Mouse (Mus musculus): ENCODE data around the gene Zfp872. TPM values are rescaled to one million over a fixed set of nuclear protein-coding genes. Genes with fewer than 3 reads are reported as not detected.
A peak's percentile ranks its signal among the peaks of the same experiment; 100 is the strongest.
"Not testable (repeated sequence)": the region's sequence is repeated elsewhere in the genome, so short reads cannot be mapped to it uniquely, and the experiment has no call there.

Gene Zfp872
- total RNA-seq, 2 experiments from 2014 or later = not detected

DNA sequence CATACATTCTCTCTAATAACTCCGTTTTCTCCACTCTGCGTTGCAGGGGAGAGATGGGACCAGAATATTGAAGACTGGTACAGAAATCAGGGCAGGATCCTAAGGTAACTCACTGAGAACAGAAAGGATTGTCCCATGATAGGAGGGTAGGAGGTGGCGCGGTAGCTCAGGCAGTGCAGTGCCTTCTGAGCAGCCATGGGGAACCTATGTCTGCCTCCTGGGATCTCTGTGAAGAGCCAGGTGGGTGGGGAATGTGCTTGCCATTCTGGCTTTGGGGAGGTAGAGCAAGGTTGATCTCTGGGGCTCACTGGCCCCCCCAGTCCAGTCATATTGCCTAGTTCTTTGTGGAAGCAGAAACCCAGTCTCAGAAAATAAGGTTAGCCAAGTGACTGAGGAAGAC, 20.1 kb upstream of the Zfp872 start:
- no peak for DNase-seq (ENCODE audit: low spot score in 2 of 2)

- DNase-seq (ENCODE audit: low spot score in 2 of 2) = no peak
Measured at GRCm38 (mm10) chr9:22169327-22169726, 18.6 kb upstream of the Zfp872 start.

GRCm38 (mm10) chr9:22172318-22172717, 15.6 kb upstream of the Zfp872 start:
- no peak for DNase-seq (ENCODE audit: low spot score in 2 of 2)

DNA sequence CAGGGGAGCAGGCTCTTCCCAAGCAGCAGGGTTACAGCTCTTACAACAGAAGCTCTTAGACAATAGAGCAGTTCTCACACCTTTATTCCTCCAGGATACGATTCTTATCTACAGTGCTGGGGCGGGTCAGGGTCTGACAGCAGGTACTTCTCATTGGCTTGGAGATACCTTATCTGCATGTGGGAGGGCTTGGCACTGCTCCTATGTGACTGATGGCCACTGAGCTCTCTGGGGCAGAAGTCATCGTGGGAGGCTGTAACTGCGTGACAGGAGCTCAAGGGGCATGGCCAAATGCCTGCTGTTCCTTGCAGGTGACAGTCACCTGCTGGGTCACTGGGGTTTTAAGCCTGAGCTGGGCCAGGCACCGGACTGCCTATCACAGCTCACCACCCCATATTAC, 8.5 kb downstream of the Zfp872 start:
- no peak for DNase-seq (ENCODE audit: low spot score in 2 of 2)

DNA sequence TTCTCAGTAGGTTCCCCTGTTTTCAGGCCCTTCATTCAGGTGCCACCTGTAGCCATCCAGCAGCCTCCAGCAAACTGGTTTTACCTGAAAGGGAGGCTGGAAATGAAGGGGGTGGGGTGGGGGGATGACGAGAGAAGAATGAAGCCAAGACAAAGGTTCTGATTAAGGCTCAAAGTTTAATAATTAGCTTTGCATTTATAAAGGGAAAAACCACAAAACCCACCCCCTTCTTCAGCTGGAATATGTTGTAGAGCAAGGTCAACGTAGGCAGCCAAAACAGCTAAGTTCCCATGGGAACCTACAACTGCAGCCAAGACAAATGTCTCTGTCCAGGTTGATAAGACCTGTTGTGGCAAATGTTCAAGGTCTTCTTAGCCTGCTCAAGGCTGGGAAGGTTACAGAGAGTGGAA, 25.9 kb downstream of the Zfp872 start:
- DNase-seq (ENCODE audit: low spot score in 2 of 2) = no peak

- DNase-seq (ENCODE audit: low spot score in 2 of 2) = no peak
Measured at GRCm38 (mm10) chr9:22214549-22214948, 26.7 kb downstream of the Zfp872 start.

DNA sequence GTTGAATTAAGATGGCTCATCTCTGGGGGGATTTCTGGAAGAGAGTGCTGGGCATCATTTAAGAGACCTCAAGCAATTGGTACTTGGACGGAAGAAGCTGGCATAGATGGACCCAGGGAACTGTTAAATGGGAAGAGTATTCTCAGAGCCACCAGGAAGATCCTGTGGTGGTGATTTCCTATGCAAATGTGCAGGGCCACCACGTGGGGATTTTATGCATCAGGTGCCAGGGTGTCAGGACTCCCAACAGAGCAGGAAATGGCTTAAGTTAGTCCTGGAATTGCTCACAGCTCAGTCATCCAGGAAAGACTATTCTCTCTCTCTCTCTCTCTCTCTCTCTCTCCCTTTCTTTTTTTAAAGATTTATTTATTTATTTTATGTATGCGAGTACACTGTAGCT, 28.8 kb downstream of the Zfp872 start:
- no peak for DNase-seq (ENCODE audit: low spot score in 2 of 2)

GRCm38 (mm10) chr9:22217858-22218493, 30.1 kb downstream of the Zfp872 start:
- no peak for DNase-seq (ENCODE audit: low spot score in 2 of 2)

- no peak for DNase-seq (ENCODE audit: low spot score in 2 of 2)
Measured at GRCm38 (mm10) chr9:22224066-22224465, 36.2 kb downstream of the Zfp872 start.

DNA sequence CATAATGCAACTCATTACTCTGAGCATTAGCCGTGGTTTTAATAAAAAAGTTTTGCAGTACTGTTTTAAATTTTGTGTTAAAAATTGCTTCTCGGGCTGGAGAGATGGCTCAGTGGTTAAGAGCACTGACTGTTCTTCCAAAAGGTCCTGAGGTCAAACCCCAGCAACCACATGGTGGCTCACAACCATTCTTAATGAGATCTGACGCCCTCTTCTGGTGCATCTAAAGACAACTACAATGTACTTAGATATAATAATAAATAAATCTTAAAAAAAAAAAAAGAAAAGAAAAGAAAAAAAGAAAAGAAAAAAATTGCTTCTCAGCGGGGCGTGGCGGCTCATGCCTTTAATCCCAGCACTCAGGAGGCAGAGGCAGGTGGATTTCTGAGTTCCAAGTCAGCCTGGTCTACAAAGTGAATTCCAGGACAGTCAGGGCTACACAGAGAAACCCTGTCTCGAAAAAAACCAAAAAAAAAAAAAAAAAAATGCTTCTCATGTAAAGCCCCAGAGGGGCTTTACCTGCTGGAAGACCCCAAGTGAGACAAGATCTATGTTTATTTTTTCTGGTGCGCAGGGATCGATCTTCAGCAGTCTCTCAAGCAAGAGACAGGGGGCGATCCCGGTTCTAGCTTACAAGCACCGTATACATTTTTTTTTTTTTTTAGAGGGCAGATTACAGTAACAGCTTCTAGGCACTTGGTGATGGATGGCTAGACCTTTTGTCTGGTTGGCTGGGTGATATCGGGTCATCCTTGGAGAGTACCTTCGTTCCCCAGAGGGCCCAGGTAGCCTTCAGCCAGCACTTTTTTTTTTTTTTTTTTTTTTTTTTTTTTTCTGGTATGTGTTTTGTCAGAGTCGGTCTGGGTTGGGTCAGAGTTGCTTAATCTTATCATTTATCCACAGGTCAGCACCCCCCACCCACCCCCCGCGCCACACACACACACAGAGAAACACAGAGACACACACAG, 36.9 kb downstream of the Zfp872 start:
- DNase-seq (ENCODE audit: low spot score in 2 of 2) = peak in 1 of 2 experiments; percentile 20

DNA sequence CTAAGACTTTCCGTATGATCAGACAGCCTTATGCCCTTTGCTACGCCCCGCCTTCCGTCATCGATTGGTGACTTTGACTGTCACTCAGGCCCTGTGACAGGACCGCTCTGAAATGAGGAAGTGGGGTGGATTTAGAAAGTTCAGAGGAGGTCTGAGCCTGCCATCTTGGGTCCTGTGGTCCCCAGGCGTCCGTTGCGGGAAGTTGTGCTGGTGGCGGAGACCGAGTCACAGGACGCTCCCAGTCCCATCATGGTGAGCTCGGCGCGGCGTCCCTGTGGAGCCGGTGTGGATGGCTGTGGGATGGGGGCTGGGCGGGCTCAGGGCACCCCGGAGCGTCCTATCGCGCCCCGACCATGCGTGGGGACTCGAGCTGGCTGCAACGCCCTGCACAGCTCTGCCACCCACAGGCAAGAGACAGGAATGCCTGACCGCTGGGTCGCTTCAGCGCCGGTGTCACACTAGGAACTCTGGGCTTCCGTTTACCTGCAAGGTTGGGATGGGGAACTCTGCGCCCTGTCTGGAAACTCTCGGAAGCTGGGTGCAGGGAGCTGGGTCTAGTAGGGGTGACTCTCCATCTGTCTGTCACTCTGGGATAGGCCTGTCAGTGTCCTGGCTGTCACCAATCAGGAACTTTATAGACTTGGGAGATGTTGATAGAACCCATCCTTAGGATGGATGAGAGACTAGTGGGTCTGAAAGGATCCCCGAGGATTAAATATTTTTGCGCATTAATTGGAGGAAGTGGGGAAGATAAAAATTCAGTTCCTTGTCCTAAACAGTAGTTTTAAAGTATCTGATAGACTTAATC, 37.9 kb downstream of the Zfp872 start, which contains the start of gene Zfp809:
TSS of gene Zfp809 (plus strand) at position 134 of the 808 bp plus-strand sequence.
- DNase-seq (ENCODE audit: low spot score in 2 of 2) = peak; percentile 97 to 100

DNA sequence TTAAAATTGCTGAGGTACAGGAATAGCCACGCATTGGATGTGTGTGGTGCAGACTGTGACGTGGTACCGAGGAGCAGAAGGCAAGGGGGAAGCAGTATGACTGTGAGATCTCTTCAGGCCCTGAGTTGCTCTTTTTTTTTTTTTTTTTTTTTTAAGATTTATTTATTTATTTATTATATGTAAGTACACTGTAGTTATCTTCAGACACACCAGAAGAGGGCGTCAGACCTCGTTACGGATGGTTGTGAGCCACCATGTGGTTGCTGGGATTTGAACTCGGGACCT, 38.4 kb downstream of the Zfp872 start:
- DNase-seq (ENCODE audit: low spot score in 2 of 2) = not testable (repeated sequence)

DNA sequence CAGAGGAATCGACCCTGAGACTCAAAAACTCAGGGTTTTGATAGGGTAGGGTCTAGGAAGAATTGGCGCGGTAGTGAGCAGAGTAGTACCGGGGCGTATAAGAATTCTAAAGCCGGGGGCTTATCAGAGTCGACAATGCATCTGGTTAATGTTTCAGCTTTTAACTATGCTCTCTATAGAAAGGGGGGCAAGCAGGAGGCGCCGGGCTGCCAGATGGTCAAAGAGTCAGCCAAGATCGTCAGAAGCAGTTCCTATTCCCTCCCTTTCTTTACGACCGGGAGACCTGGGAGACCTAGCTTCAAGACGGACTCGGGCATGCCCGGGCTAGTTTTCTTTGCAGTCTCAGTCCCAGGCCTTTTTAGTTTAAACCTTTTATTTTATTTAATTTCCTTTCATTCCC, 39.0 kb downstream of the Zfp872 start:
- no peak for DNase-seq (ENCODE audit: low spot score in 2 of 2)

DNA sequence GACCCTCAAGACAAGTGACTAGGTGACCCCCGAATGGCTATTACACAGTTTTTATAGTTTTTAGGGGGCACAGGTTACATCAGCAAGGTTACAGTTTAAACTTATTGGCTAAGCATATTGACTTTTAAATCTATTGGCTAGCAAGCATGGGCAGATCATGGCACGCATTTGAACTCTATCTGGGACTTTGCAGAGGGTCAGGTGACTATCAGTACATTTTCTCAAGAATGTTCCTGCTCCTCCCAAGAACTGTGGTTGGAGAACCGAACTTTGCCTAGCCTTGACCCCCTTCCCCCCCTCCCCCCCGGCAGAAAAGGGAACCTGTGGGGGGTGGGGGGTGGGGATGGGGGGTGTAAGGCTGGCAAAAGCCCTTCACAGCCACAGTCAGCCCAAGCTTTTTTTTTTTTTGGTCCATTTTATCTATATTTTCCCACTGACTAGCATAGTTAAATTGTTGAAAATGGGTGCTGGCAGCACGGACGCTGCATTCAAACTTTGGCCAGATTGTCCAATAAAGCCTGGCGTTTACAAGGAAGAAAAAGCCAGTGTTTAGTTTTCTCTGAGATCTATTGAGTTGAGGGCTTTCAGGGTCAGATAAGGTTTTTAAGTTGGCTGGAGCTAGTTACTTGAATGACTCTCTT, 41.6 kb downstream of the Zfp872 start:
- no peak for DNase-seq (ENCODE audit: low spot score in 2 of 2)

- no peak for DNase-seq (ENCODE audit: low spot score in 2 of 2)
Measured at GRCm38 (mm10) chr9:22230061-22230460, 42.2 kb downstream of the Zfp872 start.

- DNase-seq (ENCODE audit: low spot score in 2 of 2) = no peak
Measured at GRCm38 (mm10) chr9:22230556-22230955, 42.7 kb downstream of the Zfp872 start.

GRCm38 (mm10) chr9:22240001-22240400, 52.1 kb downstream of the Zfp872 start:
- no peak for DNase-seq (ENCODE audit: low spot score in 2 of 2)

- no peak for DNase-seq (ENCODE audit: low spot score in 2 of 2)
Measured at GRCm38 (mm10) chr9:22244242-22244641, 56.4 kb downstream of the Zfp872 start.

Measured in layer of hippocampus, adult 18-20 months (tissue).